Mouse (Mus musculus) myocyte (in vitro differentiated cells): ENCODE measurements around the gene Clstn2.

Source experiments
- CEBPB ChIP-seq: IDR thresholded peaks from 2 replicates; pipeline ENCODE4 v1.6.1; 2011; ENCODE audit warnings: mild to moderate bottlenecking, moderate library complexity; ENCODE audit not compliant: poor library complexity, insufficient read depth, severe bottlenecking
- MAX ChIP-seq: IDR thresholded peaks from one replicate; pipeline ENCODE4 v1.6.1; 2011; ENCODE audit warnings: low read depth, mild to moderate bottlenecking, control low read depth
- MYOD1 ChIP-seq, 3 experiments: IDR thresholded peaks; one replicate each; pipeline ENCODE4 v1.6.1; 2011; ENCODE audit warnings: control low read depth in 2 of 3, low read depth in 2 of 3, mild to moderate bottlenecking in 2 of 3, moderate library complexity in 1 of 3; ENCODE audit not compliant: insufficient read length in 2 of 3, control insufficient read depth in 1 of 3
- MYOG ChIP-seq, 3 experiments: IDR thresholded peaks; one replicate each; pipeline ENCODE4 v1.6.1; 2011; ENCODE audit warnings: control low read depth in 2 of 3, low read depth in 2 of 3, mild to moderate bottlenecking in 2 of 3; ENCODE audit not compliant: insufficient read length in 2 of 3, control insufficient read depth in 1 of 3, insufficient read depth in 1 of 3
- POLR2A ChIP-seq: IDR thresholded peaks from one replicate; pipeline ENCODE4 v1.6.1; 2011; ENCODE audit warnings: low read depth, mild to moderate bottlenecking, control low read depth, moderate library complexity; ENCODE audit not compliant: insufficient read length
- POLR2AphosphoS2 ChIP-seq: IDR thresholded peaks from one replicate; pipeline ENCODE4 v1.6.1; 2011; ENCODE audit warnings: low read depth, control low read depth; ENCODE audit not compliant: insufficient read length
- TCF12 ChIP-seq: IDR thresholded peaks from one replicate; pipeline ENCODE4 v1.6.1; 2011; ENCODE audit warnings: mild to moderate bottlenecking, control low read depth; ENCODE audit not compliant: poor library complexity, insufficient read depth, severe bottlenecking
- TCF3 ChIP-seq: IDR thresholded peaks from one replicate; pipeline ENCODE4 v1.6.1; 2011; ENCODE audit warnings: low read depth, control low read depth; ENCODE audit not compliant: insufficient read length
- USF1 ChIP-seq: IDR thresholded peaks from one replicate; pipeline ENCODE4 v1.6.1; 2011; ENCODE audit warnings: low read depth, mild to moderate bottlenecking, control low read depth, moderate library complexity

DNA sequence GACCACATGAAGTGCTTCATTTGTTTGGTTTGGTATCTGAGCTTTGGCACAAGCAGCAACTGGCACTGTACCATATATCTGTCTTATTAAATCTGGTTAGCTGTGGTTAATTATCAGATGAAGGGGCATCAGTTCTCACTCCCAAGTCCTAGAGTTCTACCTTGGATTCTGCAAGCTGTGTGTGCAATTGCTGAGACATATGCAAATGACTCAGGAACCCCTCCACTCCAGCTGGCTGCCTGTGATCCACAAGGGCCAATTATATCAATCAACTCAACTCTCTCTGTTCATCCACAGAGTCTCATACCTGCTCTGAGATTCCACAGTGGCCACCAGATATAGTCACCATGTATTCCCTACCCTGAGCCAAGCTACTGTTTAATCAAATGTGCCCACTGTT is 315.3 kb downstream of the Clstn2 start:
- TF ChIP-seq POLR2AphosphoS2: no peak
- no peak for TF ChIP-seq MYOG (IDR thresholded peaks at IDR 0.05; ENCODE audit: control insufficient read depth in 1 of 3, insufficient read depth in 1 of 3, insufficient read length in 2 of 3, low read depth in 2 of 3)
- no peak for TF ChIP-seq POLR2A
- TF ChIP-seq TCF3: no peak
- no peak for TF ChIP-seq CEBPB
- no peak for TF ChIP-seq MAX
- TF ChIP-seq USF1: no peak
- TF ChIP-seq TCF12: no peak
- TF ChIP-seq MYOD1 (IDR thresholded peaks at IDR 0.05; ENCODE audit: control insufficient read depth in 1 of 3, insufficient read length in 2 of 3, low read depth in 2 of 3): no peak
